Mouse (Mus musculus) frontal cortex, postnatal 14 days (tissue): Measurements from ENCODE around the gene Car9.

Source experiments
- DNase-seq, 2 experiments: peaks; one replicate each; pipeline ENCODE4 v3.0.0; 2022; ENCODE audit warnings: low spot score in 2 of 2

Gene Car9

GRCm38 (mm10) chr4:43562769-43563600, 56.2 kb downstream of the Car9 start:
- no peak for DNase-seq
